Mouse (Mus musculus): ENCODE results near the gene Spesp1. TPM values are rescaled to one million over a fixed set of nuclear protein-coding genes. Genes with fewer than 3 reads are reported as not detected.

The Spesp1 gene
- polyA plus RNA-seq (2014; fragmentation: Nextera tagmentation; extraction: Ambion mirVana): not detected in 2 replicates

DNA sequence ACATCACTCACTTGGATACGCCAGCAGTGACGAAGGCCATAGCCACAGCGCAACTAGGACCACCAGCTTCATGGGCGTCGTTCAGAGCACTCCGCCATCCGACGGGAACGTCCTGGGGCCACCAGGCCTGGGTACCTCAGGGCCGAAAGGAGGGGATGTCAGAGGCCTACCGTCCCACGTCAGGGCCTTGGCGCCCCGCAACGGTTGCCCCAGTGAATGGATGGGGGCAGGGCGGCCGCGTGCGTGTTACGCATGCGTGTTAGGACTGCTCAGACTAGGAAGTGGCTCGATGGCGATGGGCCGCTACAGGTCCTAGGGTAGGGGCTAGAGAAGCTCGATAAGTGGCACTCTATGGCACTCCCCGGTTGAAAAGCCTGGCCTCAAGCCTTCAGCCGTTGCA is at the start of gene Spesp1:
TSS of gene Spesp1 (minus strand) at position 218 of the 400 bp plus-strand sequence.
- ATAC-seq (ENCODE audit: low FRiP score) (no peak), DNase-seq (ENCODE audit: low spot score, missing footprints) (no peak)
- Histone ChIP-seq H3K4me1 (ENCODE audit: control insufficient read depth, insufficient read depth, low read length) (no peaks in the 10 kb centered on the region), H3K4me3 (ENCODE audit: low read depth, low read length) (no peak within 1 kb of the TSS), H3K4me2 (no peak within 1 kb of the TSS), H3K9me3 (ENCODE audit: control insufficient read depth, low read length) (no peaks in the 10 kb centered on the region), H3K27ac (ENCODE audit: low read depth, low read length) (no peak within 1 kb of the TSS), H3K36me3 (ENCODE audit: control insufficient read depth, insufficient read depth, low read length) (no peaks in the 10 kb centered on the region), H3K27me3 (ENCODE audit: control insufficient read depth, insufficient read depth, low read length) (no peaks in the 10 kb centered on the region), H3K9ac (ENCODE audit: low read length) (no peak within 1 kb of the TSS)
- WGBS: 81% methylated on average over 27 of the region's 27 CpGs

DNA sequence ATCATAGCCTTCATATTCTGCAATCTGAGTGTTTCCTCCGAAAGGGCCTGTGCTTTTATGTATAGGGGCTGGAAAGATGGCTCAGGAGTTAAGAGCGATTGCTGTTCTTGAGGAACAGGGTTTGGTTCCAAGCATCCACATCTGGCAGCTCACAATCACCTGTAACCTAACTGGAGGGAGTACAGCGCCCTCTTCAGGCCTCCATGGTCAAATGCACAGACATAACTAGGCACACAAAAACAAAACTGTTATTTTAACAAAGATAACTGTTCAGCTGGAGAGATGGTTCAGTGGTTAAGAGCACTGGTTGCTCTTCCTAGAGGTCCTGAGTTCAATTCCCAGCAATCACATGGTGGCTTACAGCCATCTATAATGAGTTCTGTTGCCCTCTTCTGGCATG is 44.0 kb upstream of the Spesp1 start:
- DNase-seq (ENCODE audit: low spot score, missing footprints) (no peak), ATAC-seq (ENCODE audit: low FRiP score) (no peak)
- H3K4me2 ChIP-seq: no peak overlapping the region
- H3K27ac ChIP-seq (ENCODE audit: low read depth, low read length): no peak overlapping the region
- H3K9me3 ChIP-seq (ENCODE audit: control insufficient read depth, low read length): no peaks in the 10 kb centered on the region
- no peak overlapping the region for H3K9ac ChIP-seq (ENCODE audit: low read length)
- no peaks in the 10 kb centered on the region for H3K36me3 ChIP-seq (ENCODE audit: control insufficient read depth, insufficient read depth, low read length)
- no peaks in the 10 kb centered on the region for H3K27me3 ChIP-seq (ENCODE audit: control insufficient read depth, insufficient read depth, low read length)
- WGBS: 75% methylated on average over 3 of the region's 3 CpGs
- no peaks in the 10 kb centered on the region for H3K4me1 ChIP-seq (ENCODE audit: control insufficient read depth, insufficient read depth, low read length)
- H3K4me3 ChIP-seq (ENCODE audit: low read depth, low read length): no peak overlapping the region

DNA sequence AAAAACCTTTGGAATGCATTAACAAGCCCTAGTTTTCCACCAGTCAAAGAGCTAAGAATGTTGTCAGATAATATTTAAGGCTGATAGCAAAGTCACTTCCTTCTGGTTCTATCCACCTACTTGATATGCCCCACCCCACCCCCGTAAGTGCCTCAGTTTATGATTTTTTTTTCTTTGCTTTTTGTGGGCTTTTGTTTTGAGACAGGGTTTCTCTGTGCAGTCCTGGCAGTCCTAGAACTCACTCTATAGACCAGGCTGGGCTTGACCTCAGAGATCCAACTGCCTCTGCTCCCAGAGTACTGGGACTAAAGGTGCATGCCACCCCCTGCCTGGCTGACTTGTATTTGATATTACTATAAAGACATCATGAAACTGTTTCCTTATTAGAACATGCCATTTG is 41.8 kb upstream of the Spesp1 start:
- no peak overlapping the region for H3K9ac ChIP-seq (ENCODE audit: low read length)
- 85% methylated on average over 1 of the region's 1 CpGs for WGBS
- H3K4me2 ChIP-seq: no peak overlapping the region
- ATAC-seq (ENCODE audit: low FRiP score): no peak
- H3K9me3 ChIP-seq (ENCODE audit: control insufficient read depth, low read length): no peaks in the 10 kb centered on the region
- no peaks in the 10 kb centered on the region for H3K36me3 ChIP-seq (ENCODE audit: control insufficient read depth, insufficient read depth, low read length)
- DNase-seq (ENCODE audit: low spot score, missing footprints): peak; percentile 59
- no peak overlapping the region for H3K27ac ChIP-seq (ENCODE audit: low read depth, low read length)
- no peaks in the 10 kb centered on the region for H3K27me3 ChIP-seq (ENCODE audit: control insufficient read depth, insufficient read depth, low read length)
- H3K4me3 ChIP-seq (ENCODE audit: low read depth, low read length): no peak overlapping the region
- H3K4me1 ChIP-seq (ENCODE audit: control insufficient read depth, insufficient read depth, low read length): no peaks in the 10 kb centered on the region

DNA sequence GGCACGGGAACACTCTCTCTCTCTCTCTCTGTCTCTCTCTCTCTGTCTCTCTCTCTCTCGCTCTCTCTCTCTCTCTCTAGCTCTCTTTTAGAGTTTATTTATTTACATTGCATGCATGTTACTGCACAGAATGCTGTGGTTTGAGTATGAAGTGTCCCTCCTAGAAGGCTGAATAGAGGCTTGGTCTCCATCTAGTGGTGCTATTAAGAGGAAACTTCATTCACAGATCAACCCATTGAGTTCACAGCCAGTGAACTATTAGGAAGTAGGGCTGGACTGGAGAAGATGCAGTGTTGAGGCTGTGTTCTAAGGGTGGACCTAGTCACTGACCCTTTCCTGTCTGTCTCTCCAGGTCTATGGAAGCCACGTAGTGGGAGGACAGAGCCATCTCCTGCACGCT is 36.7 kb upstream of the Spesp1 start:
- H3K9me3 ChIP-seq (ENCODE audit: control insufficient read depth, low read length): no peaks in the 10 kb centered on the region
- H3K27ac ChIP-seq (ENCODE audit: low read depth, low read length): no peak overlapping the region
- H3K4me1 ChIP-seq (ENCODE audit: control insufficient read depth, insufficient read depth, low read length): no peaks in the 10 kb centered on the region
- no peaks in the 10 kb centered on the region for H3K27me3 ChIP-seq (ENCODE audit: control insufficient read depth, insufficient read depth, low read length)
- whole genome bisulfite sequencing: 80% methylated on average over 4 of the region's 4 CpGs
- H3K9ac ChIP-seq (ENCODE audit: low read length): no peak overlapping the region
- H3K36me3 ChIP-seq (ENCODE audit: control insufficient read depth, insufficient read depth, low read length): no peaks in the 10 kb centered on the region
- H3K4me3 ChIP-seq (ENCODE audit: low read depth, low read length): no peak overlapping the region
- DNase-seq (ENCODE audit: low spot score, missing footprints) (no peak), ATAC-seq (ENCODE audit: low FRiP score) (no peak)
- no peak overlapping the region for H3K4me2 ChIP-seq

DNA sequence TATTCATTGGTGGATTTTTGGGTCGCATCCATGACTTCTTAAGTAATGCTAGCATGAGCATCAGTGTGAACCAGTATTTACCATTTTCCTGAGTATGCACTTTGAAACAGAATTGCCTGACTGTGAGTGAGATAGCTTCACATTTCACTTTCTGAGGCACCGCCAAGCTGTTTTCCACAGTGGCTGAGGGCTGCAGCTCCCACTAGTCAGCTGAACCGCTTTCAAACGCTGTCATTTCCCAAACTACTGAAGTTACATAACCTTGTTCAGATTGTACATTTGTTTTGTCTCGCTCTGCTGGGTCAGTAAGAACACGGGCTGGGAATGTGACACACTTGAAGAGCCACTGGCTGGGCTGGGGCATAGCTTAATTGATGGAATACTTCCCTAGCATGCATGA is 33.5 kb upstream of the Spesp1 start:
- 94% methylated on average over 6 of the region's 6 CpGs for WGBS
- no peaks in the 10 kb centered on the region for H3K27me3 ChIP-seq (ENCODE audit: control insufficient read depth, insufficient read depth, low read length)
- no peaks in the 10 kb centered on the region for H3K36me3 ChIP-seq (ENCODE audit: control insufficient read depth, insufficient read depth, low read length)
- ATAC-seq (ENCODE audit: low FRiP score) (no peak), DNase-seq (ENCODE audit: low spot score, missing footprints) (no peak)
- no peak overlapping the region for H3K9ac ChIP-seq (ENCODE audit: low read length)
- H3K4me1 ChIP-seq (ENCODE audit: control insufficient read depth, insufficient read depth, low read length): no peaks in the 10 kb centered on the region
- no peak overlapping the region for H3K4me3 ChIP-seq (ENCODE audit: low read depth, low read length)
- no peak overlapping the region for H3K27ac ChIP-seq (ENCODE audit: low read depth, low read length)
- no peak overlapping the region for H3K4me2 ChIP-seq
- no peaks in the 10 kb centered on the region for H3K9me3 ChIP-seq (ENCODE audit: control insufficient read depth, low read length)

DNA sequence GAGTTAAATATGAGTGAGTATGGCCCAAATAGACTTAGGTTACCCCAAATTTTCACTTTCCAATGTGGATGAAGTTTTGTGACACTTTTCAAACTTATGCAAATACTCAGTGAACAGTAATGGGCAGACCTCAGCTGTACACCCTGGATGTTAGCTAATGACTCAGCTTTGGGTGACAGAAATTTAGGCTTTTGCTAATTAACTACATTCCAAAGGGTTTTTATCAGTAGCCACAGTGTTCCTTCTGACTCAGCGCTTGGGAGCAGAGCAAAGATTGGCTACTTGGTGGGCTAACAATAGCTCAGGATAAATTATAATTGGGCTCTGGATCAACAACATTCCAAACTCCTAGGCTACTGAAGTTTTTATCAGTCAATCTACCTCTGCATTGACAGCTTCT is 14.9 kb upstream of the Spesp1 start:
- Histone ChIP-seq H3K27me3 (ENCODE audit: control insufficient read depth, insufficient read depth, low read length) (no peaks in the 10 kb centered on the region), H3K4me3 (ENCODE audit: low read depth, low read length) (no peak overlapping the region), H3K4me2 (no peak overlapping the region), H3K27ac (ENCODE audit: low read depth, low read length) (no peak overlapping the region), H3K36me3 (ENCODE audit: control insufficient read depth, insufficient read depth, low read length) (no peaks in the 10 kb centered on the region), H3K4me1 (ENCODE audit: control insufficient read depth, insufficient read depth, low read length) (no peaks in the 10 kb centered on the region), H3K9me3 (ENCODE audit: control insufficient read depth, low read length) (no peaks in the 10 kb centered on the region), H3K9ac (ENCODE audit: low read length) (no peak overlapping the region)
- DNase-seq (ENCODE audit: low spot score, missing footprints): no peak
- WGBS: 77% methylated on average over 1 of the region's 1 CpGs
- no peak for ATAC-seq (ENCODE audit: low FRiP score)

DNA sequence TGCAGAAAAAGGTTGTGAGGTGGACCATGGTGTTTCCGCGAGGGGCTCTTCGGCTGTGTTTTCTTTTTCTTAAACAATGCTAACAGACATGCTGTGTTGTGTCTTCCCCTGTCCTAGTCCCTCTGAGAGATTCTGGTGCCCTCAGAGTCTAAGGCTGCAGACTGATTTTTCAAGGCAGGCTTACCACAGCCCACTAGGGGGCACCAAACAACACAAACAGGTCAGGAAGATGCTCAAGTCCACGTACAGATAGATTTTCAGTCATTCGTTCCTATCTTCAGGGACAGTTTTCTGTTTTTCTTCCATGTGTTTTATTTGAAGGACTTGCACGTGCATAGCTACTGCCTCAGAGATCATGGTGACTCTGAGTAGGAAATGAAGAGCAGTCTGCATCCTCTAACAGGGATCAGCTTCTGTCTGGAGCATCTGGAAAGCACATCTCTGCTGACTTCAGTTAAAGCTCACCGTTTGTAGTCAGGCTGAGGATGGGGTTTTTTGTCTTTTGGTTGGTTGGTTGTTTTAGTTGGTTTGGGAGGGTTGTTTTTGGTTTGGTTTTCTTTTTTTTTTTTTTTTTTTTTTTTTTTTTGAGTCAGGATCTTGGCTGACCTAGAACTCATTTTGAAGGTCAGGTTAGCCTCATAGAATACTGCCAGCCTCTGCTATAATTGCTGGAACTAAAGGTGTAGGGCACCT is 13.1 kb upstream of the Spesp1 start:
- Histone ChIP-seq H3K4me3 (ENCODE audit: low read depth, low read length) (no peak overlapping the region), H3K36me3 (ENCODE audit: control insufficient read depth, insufficient read depth, low read length) (no peaks in the 10 kb centered on the region), H3K27me3 (ENCODE audit: control insufficient read depth, insufficient read depth, low read length) (no peaks in the 10 kb centered on the region), H3K4me2 (no peak overlapping the region), H3K9me3 (ENCODE audit: control insufficient read depth, low read length) (no peaks in the 10 kb centered on the region), H3K27ac (ENCODE audit: low read depth, low read length) (no peak overlapping the region), H3K9ac (ENCODE audit: low read length) (no peak overlapping the region), H3K4me1 (ENCODE audit: control insufficient read depth, insufficient read depth, low read length) (no peaks in the 10 kb centered on the region)
- WGBS: 35% methylated on average over 7 of the region's 7 CpGs
- ATAC-seq (ENCODE audit: low FRiP score) (no peak), DNase-seq (ENCODE audit: low spot score, missing footprints) (peak; percentile 97)

DNA sequence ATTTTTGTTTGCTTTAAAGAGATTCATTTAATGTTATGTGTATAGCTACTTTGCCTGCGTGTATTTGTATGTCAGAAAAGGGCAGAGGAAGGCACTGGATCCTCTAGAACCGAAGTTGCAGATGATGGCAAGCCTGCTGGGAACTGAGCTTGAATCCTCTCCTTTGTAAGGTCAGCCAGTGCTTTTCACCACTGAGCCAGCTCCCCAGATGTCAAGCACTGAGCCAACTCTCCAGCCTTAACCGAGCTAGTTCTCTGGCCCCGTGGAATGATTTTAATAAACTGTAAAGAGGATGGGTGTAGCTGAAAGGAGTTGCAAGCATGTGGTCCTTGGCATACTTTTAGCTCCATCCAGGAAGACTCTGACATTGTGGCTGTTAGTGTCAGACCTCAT is 5.6 kb upstream of the Spesp1 start:
- no peaks in the 10 kb centered on the region; the same call in 1 of the 2 replicates for H3K4me1 ChIP-seq (ENCODE audit: control insufficient read depth, insufficient read depth, low read length)
- no peak for ATAC-seq (ENCODE audit: low FRiP score)
- no peak overlapping the region for H3K9ac ChIP-seq (ENCODE audit: low read length)
- no peaks in the 10 kb centered on the region for H3K36me3 ChIP-seq (ENCODE audit: control insufficient read depth, insufficient read depth, low read length)
- WGBS: 80% methylated on average over 4 of the region's 4 CpGs
- H3K4me2 ChIP-seq: no peak overlapping the region
- no peaks in the 10 kb centered on the region for H3K27me3 ChIP-seq (ENCODE audit: control insufficient read depth, insufficient read depth, low read length)
- DNase-seq (ENCODE audit: low spot score, missing footprints): no peak
- H3K4me3 ChIP-seq (ENCODE audit: low read depth, low read length): no peak overlapping the region
- no peak overlapping the region for H3K27ac ChIP-seq (ENCODE audit: low read depth, low read length)
- no peaks in the 10 kb centered on the region for H3K9me3 ChIP-seq (ENCODE audit: control insufficient read depth, low read length)

DNA sequence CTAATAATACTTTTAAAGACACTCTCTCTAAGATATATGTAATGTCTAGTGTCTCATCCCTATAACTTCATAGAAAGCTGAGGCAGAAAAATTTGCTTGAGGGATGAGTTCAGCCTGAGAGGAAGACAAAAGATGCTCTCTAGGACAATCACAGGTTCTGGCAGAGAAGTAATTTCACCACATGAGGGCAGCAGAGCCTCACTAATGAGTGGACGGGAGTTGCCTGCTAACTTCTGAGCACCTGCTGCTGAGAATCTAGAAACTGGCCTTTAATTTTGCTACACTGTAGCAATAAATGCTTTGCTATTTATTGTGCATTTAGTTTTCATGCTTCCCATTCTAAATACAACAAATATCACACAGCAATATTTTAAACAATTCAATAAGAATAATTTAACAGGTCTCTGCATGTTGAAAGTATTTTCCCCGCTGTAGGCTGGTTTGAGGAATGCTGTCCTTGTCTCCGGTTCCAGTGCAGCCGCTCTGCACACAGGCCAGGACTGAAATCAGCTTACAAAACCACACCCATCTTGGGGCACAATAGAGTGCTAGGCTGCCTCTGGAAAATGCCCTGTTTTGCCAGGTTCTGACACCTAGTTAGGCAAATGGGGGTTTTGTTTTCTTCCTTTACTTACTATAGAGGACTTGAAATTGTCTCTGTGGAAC is 5.1 kb upstream of the Spesp1 start:
- WGBS: 34% methylated on average over 4 of the region's 4 CpGs
- Histone ChIP-seq H3K4me2 (no peak overlapping the region), H3K36me3 (ENCODE audit: control insufficient read depth, insufficient read depth, low read length) (no peaks in the 10 kb centered on the region), H3K4me1 (ENCODE audit: control insufficient read depth, insufficient read depth, low read length) (no peaks in the 10 kb centered on the region; the same call in 1 of the 2 replicates), H3K27me3 (ENCODE audit: control insufficient read depth, insufficient read depth, low read length) (no peaks in the 10 kb centered on the region), H3K9ac (ENCODE audit: low read length) (no peak overlapping the region), H3K9me3 (ENCODE audit: control insufficient read depth, low read length) (no peaks in the 10 kb centered on the region), H3K27ac (ENCODE audit: low read depth, low read length) (no peak overlapping the region), H3K4me3 (ENCODE audit: low read depth, low read length) (no peak overlapping the region)
- peak; percentile 98 for DNase-seq (ENCODE audit: low spot score, missing footprints)
- no peak for ATAC-seq (ENCODE audit: low FRiP score)
